Mouse (Mus musculus) heart, adult 2 months (tissue): Measurements from ENCODE around the gene Fosb.

Experiments
- CTCF ChIP-seq: fragments of 200-600 bp; IDR thresholded peaks from 2 replicates; pipeline ENCODE4 v1.8.1; 2022; ENCODE audit warnings: antibody characterized with exemption, mild to moderate bottlenecking, moderate library complexity
- EP300 ChIP-seq: fragments of 200-500 bp; IDR thresholded peaks from 2 replicates; pipeline ENCODE4 v1.6.1; 2011; ENCODE audit warnings: low read depth, low read length, control low read depth; ENCODE audit not compliant: insufficient read depth
- POLR2A ChIP-seq: fragments of 200-500 bp; IDR thresholded peaks from 2 replicates; pipeline ENCODE4 v1.6.1; 2011; ENCODE audit warnings: mild to moderate bottlenecking, low read depth, low read length, control low read depth; ENCODE audit not compliant: insufficient read depth

DNA sequence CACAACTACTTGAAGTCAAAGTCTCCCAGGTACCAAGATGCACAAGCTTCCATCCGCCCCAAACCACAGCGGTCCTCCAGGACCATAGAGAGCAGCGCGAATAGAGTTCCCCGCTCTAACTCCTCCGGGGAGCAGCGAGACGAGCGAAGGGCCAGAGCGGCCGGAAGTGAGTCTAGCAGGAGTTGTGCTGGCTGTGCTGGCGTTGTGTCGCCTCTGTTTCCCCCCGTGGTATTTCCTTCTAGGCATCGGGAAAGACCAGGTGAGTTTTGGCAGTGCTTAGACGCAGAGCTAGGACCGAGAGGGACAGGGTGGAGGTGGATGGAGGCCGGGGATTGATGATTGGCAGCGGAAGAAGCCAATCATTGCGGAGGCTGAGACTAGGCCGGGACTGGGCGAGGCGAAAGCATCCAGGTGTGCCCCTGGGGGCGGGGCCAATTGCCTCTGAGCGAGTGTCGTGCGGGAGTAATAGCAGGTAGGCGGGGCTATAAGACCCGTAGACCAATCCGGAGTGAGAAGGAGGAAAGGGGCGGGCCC, 35.2 kb upstream of the Fosb start:
- TF ChIP-seq POLR2A (peak; percentile 64), CTCF (peak; percentile 4; the same call in 1 of the 2 replicates), EP300 (peak; percentile 36; the same call in 1 of the 2 replicates)
